Comparison of ENCODE assay signal across 20 mouse cellular contexts in the genomic region with DNA sequence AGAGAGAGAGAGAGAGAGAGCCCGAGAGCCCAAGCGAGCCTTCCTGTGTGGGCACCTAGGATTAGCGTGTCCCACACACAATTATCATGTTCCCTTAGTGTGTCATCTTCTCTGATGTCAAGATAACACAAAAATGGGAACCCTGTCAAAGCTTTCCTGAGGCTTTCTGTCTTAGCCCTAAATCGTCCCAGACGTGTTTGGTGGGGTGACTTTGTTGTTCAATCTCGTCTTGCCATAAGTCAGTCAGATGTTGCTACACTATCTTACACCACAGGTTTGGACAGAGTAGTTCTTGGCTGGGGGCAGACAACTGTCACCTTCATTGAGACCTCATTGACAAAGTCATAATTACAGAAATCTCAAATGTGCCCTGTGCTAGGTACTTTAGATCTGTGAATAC. TPM values are rescaled to one million over a fixed set of nuclear protein-coding genes. Genes with fewer than 3 reads are reported as not detected.
"Had no signal": no experiment of that assay in that cellular context is flagged by ENCODE, and none has a peak within 500 bp of the region (broad histone marks: within the 10 kb centered on the region; RNA-seq: fewer than 3 reads in every experiment).

No protein-coding gene starts in this region.

- H3K9ac ChIP-seq: kidney, embryonic 15.5 days; liver, embryonic 15.5 days; midbrain, embryonic 13.5 days; neural tube, embryonic 12.5 days had no signal

- ATAC-seq: midbrain, embryonic 13.5 days had no signal

- DNase-seq: kidney, postnatal 14 days; lung, adult 2 months; right cerebral cortex, postnatal 4 days; spleen, adult 18-20 months; thymus, adult 18-20 months; thymus, postnatal 14 days had no signal

- H3K36me3 ChIP-seq: kidney, embryonic 15.5 days; limb, embryonic 10.5 days; liver, embryonic 15.5 days; midbrain, embryonic 13.5 days; neural tube, embryonic 12.5 days had no signal

- H3K4me3 ChIP-seq: myocyte; neural tube, embryonic 12.5 days had no signal

- H3K27ac ChIP-seq: kidney, embryonic 15.5 days; limb, embryonic 10.5 days; liver, embryonic 15.5 days; midbrain, embryonic 13.5 days; neural tube, embryonic 12.5 days had no signal

- H3K9me3 ChIP-seq: kidney, embryonic 15.5 days; limb, embryonic 10.5 days; liver, embryonic 15.5 days; midbrain, embryonic 13.5 days; neural tube, embryonic 12.5 days had no signal

RNA-seq across cellular contexts. Expression of gene Elovl3, which starts 0.9 kb away (rescaled TPM):
- total RNA-seq: layer of hippocampus, adult 8-10 months; layer of hippocampus, postnatal 14 days; left cerebral cortex, adult 18-20 months; left cerebral cortex, postnatal 14 days; megakaryocyte progenitor cell, adult 5-6 weeks; neutrophil, adult 5-6 weeks had no signal
- polyA plus RNA-seq: kidney, embryonic 15.5 days; large intestine, adult 2 months; neural tube, embryonic 12.5 days; stomach, embryonic 14.5 days had no signal

RNA-seq across cellular contexts. Expression of gene Pitx3, which starts 15.5 kb away (rescaled TPM):
- total RNA-seq: layer of hippocampus, adult 8-10 months; layer of hippocampus, postnatal 14 days; left cerebral cortex, adult 18-20 months; left cerebral cortex, postnatal 14 days; megakaryocyte progenitor cell, adult 5-6 weeks; neutrophil, adult 5-6 weeks had no signal
- polyA plus RNA-seq: large intestine, adult 2 months; stomach, embryonic 14.5 days had no signal
